Mouse (Mus musculus): ENCODE data around the gene Timm17b.

DNA sequence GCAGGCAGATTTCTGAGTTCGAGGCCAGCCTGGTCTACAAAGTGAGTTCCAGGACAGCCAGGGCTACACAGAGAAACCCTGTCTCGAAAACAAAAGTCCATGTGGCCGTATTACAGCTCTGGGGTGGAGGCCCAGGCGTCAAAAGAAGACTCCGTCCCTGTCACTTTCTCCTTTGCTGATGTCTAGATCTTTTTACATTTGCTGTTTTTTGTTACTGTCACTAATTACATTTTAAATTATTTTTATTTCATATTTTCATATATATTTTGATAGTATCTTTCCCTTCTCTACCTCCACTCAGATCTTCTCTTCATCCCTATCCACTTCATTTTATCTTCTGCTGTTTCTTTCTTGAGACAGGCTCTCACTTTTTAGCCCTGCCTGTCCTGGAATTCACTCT lies 8.6 kb downstream of the Timm17b start, which contains the start of gene Gm10491:
- no peak for TF ChIP-seq CTCF (IDR thresholded peaks at IDR 0.05; ENCODE audit: borderline replicate concordance, control insufficient read depth, extremely low read depth, insufficient read depth, low read length, poor library complexity)
- no peak for TF ChIP-seq POLR2A (IDR thresholded peaks at IDR 0.05; ENCODE audit: control insufficient read depth, extremely low read depth, insufficient read depth, low read length, poor library complexity)

Data from thymus, adult 2 months (tissue).